Mouse (Mus musculus) forebrain, embryonic 11.5 days (tissue): ENCODE data around the gene Sap30bp. TPM values are rescaled to one million over a fixed set of nuclear protein-coding genes. Genes with fewer than 3 reads are reported as not detected.

Experiments used
- ATAC-seq: fragments of 200-750 bp; cut with Nextera tagmentation; replicated peaks from 2 replicates; pipeline ENCODE4 v1.8.0; 2017; ENCODE audit warnings: moderate TSS enrichment; ENCODE audit not compliant: low FRiP score
- DNase-seq: peaks from one replicate; pipeline ENCODE4 v3.0.0-alpha.2; 2017; ENCODE audit warnings: low spot score
- H3K27ac ChIP-seq: fragments of 300-500 bp; sonication (generic); 2 replicates; pipeline ENCODE4 v1.5.1; 2014; ENCODE audit warnings: low read depth, low read length
- H3K27me3 ChIP-seq: fragments of 300-500 bp; sonication (generic); 2 replicates; pipeline ENCODE4 v1.6.1; 2014; ENCODE audit warnings: mild to moderate bottlenecking, low read length, mixed read lengths; ENCODE audit not compliant: control insufficient read depth, insufficient read depth
- H3K36me3 ChIP-seq: fragments of 300-500 bp; sonication (generic); 2 replicates; pipeline ENCODE4 v1.6.1; 2014; ENCODE audit warnings: mild to moderate bottlenecking, low read length, moderate library complexity, mixed read lengths; ENCODE audit not compliant: control insufficient read depth, insufficient read depth
- H3K4me1 ChIP-seq: fragments of 300-500 bp; sonication (generic); replicated peaks from 2 replicates; pipeline ENCODE4 v1.6.1; 2014; ENCODE audit warnings: low read length, mixed read lengths; ENCODE audit not compliant: control insufficient read depth, insufficient read depth
- H3K4me2 ChIP-seq: fragments of 300-500 bp; sonication (generic); 2 replicates; pipeline ENCODE4 v1.6.1; 2014; ENCODE audit warnings: low read depth, mild to moderate bottlenecking, low read length, moderate library complexity, mixed read lengths; ENCODE audit not compliant: severe bottlenecking
- H3K4me3 ChIP-seq: fragments of 300-500 bp; sonication (generic); 2 replicates; pipeline ENCODE4 v1.5.1; 2014; ENCODE audit warnings: low read depth, low read length
- H3K9ac ChIP-seq: fragments of 300-500 bp; sonication (generic); 2 replicates; pipeline ENCODE4 v1.6.1; 2014; ENCODE audit warnings: low read length
- H3K9me3 ChIP-seq: fragments of 300-500 bp; sonication (generic); 2 replicates; pipeline ENCODE4 v1.6.1; 2016; ENCODE audit warnings: low read length, mixed read lengths; ENCODE audit not compliant: control insufficient read depth
- WGBS: fragments of 180-500 bp; shearing (Covaris S2); extraction: QIAGEN DNeasy Blood & Tissue Kit; methylation state at CpG from one replicate; pipeline ENCODE4 v1.1.7; 2014; 5-methylcytosine and 5-hydroxymethylcytosine counted together
- polyA plus RNA-seq: library from polyadenylated mRNA; unstranded; fragments of >200 nt; fragmentation: Nextera tagmentation; extraction: Ambion mirVana; gene quantifications from 2 replicates; pipeline ENCODE4 v1.2.1, GENCODE M21; 2014

Sap30bp gene
- polyA plus RNA-seq, 1 experiment from 2014 or later, result 55.2 TPM

GRCm38 (mm10) chr11:115902831-115903230 is 30.3 kb upstream of the Sap30bp start:
- Histone ChIP-seq H3K9me3 (no peaks in the 10 kb centered on the region), H3K4me1 (peaks cover 10% of the 10 kb centered on the region; the same call in 1 of the 2 replicates), H3K27ac (0 out of 2 replicates have a peak overlapping the region, but pooled peaks have one; percentile 6), H3K4me2 (no peak overlapping the region), H3K9ac (no peak overlapping the region), H3K36me3 (no peaks in the 10 kb centered on the region), H3K27me3 (no peaks in the 10 kb centered on the region), H3K4me3 (no peak overlapping the region)
- ATAC-seq (no peak), DNase-seq (no peak)
- WGBS, result 93% methylated on average over 1 of the region's 1 CpGs

GRCm38 (mm10) chr11:115903384-115904230 is 29.5 kb upstream of the Sap30bp start:
- Histone ChIP-seq H3K27ac (0 out of 2 replicates have a peak overlapping the region, but pooled peaks have one; percentile 6), H3K4me2 (no peak overlapping the region), H3K4me3 (no peak overlapping the region), H3K27me3 (no peaks in the 10 kb centered on the region), H3K9ac (no peak overlapping the region), H3K36me3 (no peaks in the 10 kb centered on the region), H3K4me1 (peaks cover 10% of the 10 kb centered on the region; the same call in 1 of the 2 replicates), H3K9me3 (no peaks in the 10 kb centered on the region)
- ATAC-seq, result no peak
- WGBS, result 83% methylated on average over 11 of the region's 11 CpGs
- peak; percentile 54 for DNase-seq

GRCm38 (mm10) chr11:115904231-115904955 is 28.7 kb upstream of the Sap30bp start:
- 88% methylated on average over 8 of the region's 8 CpGs for WGBS
- no peak overlapping the region for H3K27ac ChIP-seq

GRCm38 (mm10) chr11:115904956-115905790 is 27.9 kb upstream of the Sap30bp start:
- Histone ChIP-seq H3K9me3 (no peaks in the 10 kb centered on the region), H3K27me3 (no peaks in the 10 kb centered on the region), H3K4me2 (no peak overlapping the region), H3K36me3 (no peaks in the 10 kb centered on the region), H3K27ac (no peak overlapping the region), H3K4me3 (no peak overlapping the region), H3K4me1 (peaks cover 5% of the 10 kb centered on the region; the same call in 1 of the 2 replicates), H3K9ac (no peak overlapping the region)
- ATAC-seq (no peak), DNase-seq (no peak)
- WGBS, result 55% methylated on average over 16 of the region's 16 CpGs

More at GRCm38 (mm10) chr11:115904231-115904955, 28.7 kb upstream of the Sap30bp start:
- H3K4me1 ChIP-seq, result peaks cover 10% of the 10 kb centered on the region; the same call in 1 of the 2 replicates
- no peak for ATAC-seq
- no peaks in the 10 kb centered on the region for H3K9me3 ChIP-seq
- no peak overlapping the region for H3K9ac ChIP-seq
- no peak for DNase-seq
- H3K36me3 ChIP-seq, result no peaks in the 10 kb centered on the region
- no peak overlapping the region for H3K4me3 ChIP-seq
- no peaks in the 10 kb centered on the region for H3K27me3 ChIP-seq
- no peak overlapping the region for H3K4me2 ChIP-seq

GRCm38 (mm10) chr11:115906116-115906515 is 27.0 kb upstream of the Sap30bp start:
- no peaks in the 10 kb centered on the region for H3K36me3 ChIP-seq
- H3K27ac ChIP-seq, result no peak overlapping the region
- H3K4me2 ChIP-seq, result no peak overlapping the region
- 85% methylated on average over 3 of the region's 3 CpGs for WGBS
- no peaks in the 10 kb centered on the region for H3K4me1 ChIP-seq
- H3K4me3 ChIP-seq, result no peak overlapping the region
- H3K9ac ChIP-seq, result no peak overlapping the region
- ATAC-seq (no peak), DNase-seq (no peak)
- H3K9me3 ChIP-seq, result no peaks in the 10 kb centered on the region
- no peaks in the 10 kb centered on the region for H3K27me3 ChIP-seq

GRCm38 (mm10) chr11:115906521-115906920 is 26.6 kb upstream of the Sap30bp start:
- no peaks in the 10 kb centered on the region for H3K9me3 ChIP-seq
- ATAC-seq (no peak), DNase-seq (no peak)
- no peak overlapping the region for H3K4me2 ChIP-seq
- H3K4me3 ChIP-seq, result no peak overlapping the region
- no peaks in the 10 kb centered on the region for H3K36me3 ChIP-seq
- 93% methylated on average over 5 of the region's 5 CpGs for WGBS
- H3K27ac ChIP-seq, result no peak overlapping the region
- no peaks in the 10 kb centered on the region for H3K4me1 ChIP-seq
- H3K9ac ChIP-seq, result no peak overlapping the region
- H3K27me3 ChIP-seq, result no peaks in the 10 kb centered on the region

GRCm38 (mm10) chr11:115911134-115911561 is 21.9 kb upstream of the Sap30bp start:
- ATAC-seq, result no peak
- Histone ChIP-seq H3K4me2 (no peak overlapping the region), H3K27ac (no peak overlapping the region), H3K4me1 (no peaks in the 10 kb centered on the region), H3K9ac (no peak overlapping the region), H3K27me3 (no peaks in the 10 kb centered on the region), H3K4me3 (no peak overlapping the region), H3K9me3 (no peaks in the 10 kb centered on the region), H3K36me3 (no peaks in the 10 kb centered on the region)
- 91% methylated on average over 5 of the region's 5 CpGs for WGBS
- no peak for DNase-seq
